Mouse (Mus musculus): ENCODE results near the gene Pyroxd2. TPM values are rescaled to one million over a fixed set of nuclear protein-coding genes. Genes with fewer than 3 reads are reported as not detected.
"Not testable (repeated sequence)": the region's sequence is repeated elsewhere in the genome, so short reads cannot be mapped to it uniquely, and the experiment has no call there.

Pyroxd2 gene
- polyA plus RNA-seq, 3 experiments from 2014 or later, result 0.38 to 0.55 TPM; not detected in 1

- ATAC-seq, result no peak
Measured at GRCm38 (mm10) chr19:42689321-42689720, 63.3 kb downstream of the Pyroxd2 start.

GRCm38 (mm10) chr19:42682776-42683175 is 69.8 kb downstream of the Pyroxd2 start:
- not testable (repeated sequence) for ATAC-seq

- no peak for ATAC-seq
Measured at GRCm38 (mm10) chr19:42678191-42678590, 74.4 kb downstream of the Pyroxd2 start.

- no peak for ATAC-seq
Measured at GRCm38 (mm10) chr19:42677452-42677851, 75.1 kb downstream of the Pyroxd2 start.

GRCm38 (mm10) chr19:42676931-42677330 is 75.6 kb downstream of the Pyroxd2 start:
- ATAC-seq, result no peak

Other genes starting within 250 kb of the Pyroxd2 start
- gene R3hcc1l, start 234.0 kb downstream of the Pyroxd2 start, polyA plus RNA-seq (2017; shearing (Covaris generic)), result 10 to 100 TPM; 35.8 to 50.1 (median 42.6) TPM
- under 1 TPM; 0.15 to 0.38 (median 0.17) TPM for gene Loxl4, start 140.0 kb downstream of the Pyroxd2 start, polyA plus RNA-seq (2017; shearing (Covaris generic))
- 10 to 100 TPM in 2 of 3 experiments, 1 to 10 TPM in 1; 9.9 to 12.1 (median 10.1) TPM for gene Hps1, start 27.2 kb upstream of the Pyroxd2 start, polyA plus RNA-seq (2017; shearing (Covaris generic))